Mouse (Mus musculus): ENCODE results near the gene Astn2. TPM values are rescaled to one million over a fixed set of nuclear protein-coding genes. Genes with fewer than 3 reads are reported as not detected.

The Astn2 gene
- total and polyA plus RNA-seq, 3 experiments = not detected

- Histone ChIP-seq H3K4me1 (ENCODE audit: control insufficient read depth in 1 of 2, insufficient read depth in 2 of 2, low read length in 2 of 2) (no peaks in the 10 kb centered on the region), H3K9me3 (replicated peaks; ENCODE audit: insufficient read depth, low read length) (no peaks in the 10 kb centered on the region), H3K27ac (ENCODE audit: control insufficient read depth, low read depth, low read length) (no peak overlapping the region), H3K9ac (ENCODE audit: control insufficient read depth, low read depth, low read length, poor library complexity, severe bottlenecking) (no peak overlapping the region), H3K36me3 (ENCODE audit: control insufficient read depth in 1 of 2, insufficient read depth in 2 of 2, low read length in 2 of 2) (no peaks in the 10 kb centered on the region), H3K4me3 (ENCODE audit: control insufficient read depth in 1 of 2, insufficient read depth in 1 of 2, low read depth in 2 of 2, low read length in 2 of 2) (no peak overlapping the region), H3K79me2 (ENCODE audit: control insufficient read depth, insufficient read depth, low read length, poor library complexity) (no peaks in the 10 kb centered on the region), H3K27me3 (ENCODE audit: control insufficient read depth in 1 of 2, insufficient read depth in 2 of 2, low read length in 2 of 2) (no peaks in the 10 kb centered on the region)
- no peak for DNase-seq (ENCODE audit: low read depth, low spot score)
- TF ChIP-seq CTCF (IDR thresholded peaks at IDR 0.05 in 2 of 3, conservative IDR thresholded peaks at IDR 0.05 in 1 of 3; ENCODE audit: control insufficient read depth in 1 of 3, insufficient read depth in 1 of 3, low read depth in 2 of 3, low read length in 3 of 3, poor library complexity in 1 of 3, severe bottlenecking in 1 of 3) = no peak
- TF ChIP-seq EP300 (IDR thresholded peaks at IDR 0.05; ENCODE audit: low read depth in 1 of 2, low read length in 2 of 2) = no peak
- TF ChIP-seq ETS1 (IDR thresholded peaks at IDR 0.05; ENCODE audit: low read depth, low read length) = no peak
- TF ChIP-seq KAT2A (conservative IDR thresholded peaks at IDR 0.05; ENCODE audit: low read depth, low read length) = no peak
- no peak for TF ChIP-seq BHLHE40 (IDR thresholded peaks at IDR 0.05; ENCODE audit: borderline replicate concordance, low read depth, low read length)
- TF ChIP-seq POLR2AphosphoS2 (IDR thresholded peaks at IDR 0.05; ENCODE audit: low read length) = no peak
- no peak for TF ChIP-seq UBTF (IDR thresholded peaks at IDR 0.05; ENCODE audit: borderline replicate concordance, insufficient read depth, low read depth, low read length)
- TF ChIP-seq ZC3H11A (IDR thresholded peaks at IDR 0.05; ENCODE audit: low read depth, low read length) = no peak
- TF ChIP-seq HCFC1 (IDR thresholded peaks at IDR 0.05; ENCODE audit: low read depth, low read length) = no peak
- TF ChIP-seq MYB (IDR thresholded peaks at IDR 0.05; ENCODE audit: low read depth, low read length) = no peak
Observed at GRCm38 (mm10) chr4:65843191-65843590, 561.2 kb downstream of the Astn2 start.

- Histone ChIP-seq H3K79me2 (ENCODE audit: control insufficient read depth, insufficient read depth, low read length, poor library complexity) (no peaks in the 10 kb centered on the region), H3K4me3 (ENCODE audit: control insufficient read depth in 1 of 2, insufficient read depth in 1 of 2, low read depth in 2 of 2, low read length in 2 of 2) (no peak overlapping the region), H3K9ac (ENCODE audit: control insufficient read depth, low read depth, low read length, poor library complexity, severe bottlenecking) (no peak overlapping the region), H3K36me3 (ENCODE audit: control insufficient read depth in 1 of 2, insufficient read depth in 2 of 2, low read length in 2 of 2) (no peaks in the 10 kb centered on the region), H3K27me3 (ENCODE audit: control insufficient read depth in 1 of 2, insufficient read depth in 2 of 2, low read length in 2 of 2) (no peaks in the 10 kb centered on the region), H3K27ac (ENCODE audit: control insufficient read depth, low read depth, low read length) (no peak overlapping the region), H3K4me1 (ENCODE audit: control insufficient read depth in 1 of 2, insufficient read depth in 2 of 2, low read length in 2 of 2) (no peaks in the 10 kb centered on the region), H3K9me3 (replicated peaks; ENCODE audit: insufficient read depth, low read length) (no peaks in the 10 kb centered on the region)
- TF ChIP-seq RCOR1 (IDR thresholded peaks at IDR 0.05; ENCODE audit: low read depth, low read length) (no peak), MYB (IDR thresholded peaks at IDR 0.05; ENCODE audit: low read depth, low read length) (no peak), RAD21 (IDR thresholded peaks at IDR 0.05; ENCODE audit: low read depth, low read length) (no peak), TAL1 (IDR thresholded peaks at IDR 0.05; ENCODE audit: low read length) (no peak), GABPA (IDR thresholded peaks at IDR 0.05; ENCODE audit: low read depth, low read length) (no peak)
- DNase-seq (ENCODE audit: low read depth, low spot score) = no peak
Observed at GRCm38 (mm10) chr4:65839550-65840000, 564.8 kb downstream of the Astn2 start.

- H3K4me3 ChIP-seq (ENCODE audit: control insufficient read depth in 1 of 2, insufficient read depth in 1 of 2, low read depth in 2 of 2, low read length in 2 of 2) = no peak overlapping the region
- no peaks in the 10 kb centered on the region for H3K36me3 ChIP-seq (ENCODE audit: control insufficient read depth in 1 of 2, insufficient read depth in 2 of 2, low read length in 2 of 2)
- no peak for TF ChIP-seq POLR2AphosphoS2 (IDR thresholded peaks at IDR 0.05; ENCODE audit: low read length)
- no peak for TF ChIP-seq RCOR1 (IDR thresholded peaks at IDR 0.05; ENCODE audit: low read depth, low read length)
- TF ChIP-seq TCF12 (IDR thresholded peaks at IDR 0.05; ENCODE audit: low read depth, low read length) = no peak
- TF ChIP-seq USF1 (IDR thresholded peaks at IDR 0.05; ENCODE audit: low read depth, low read length) = no peak
- TF ChIP-seq GABPA (IDR thresholded peaks at IDR 0.05; ENCODE audit: low read depth, low read length) = no peak
- TF ChIP-seq SIN3A (IDR thresholded peaks at IDR 0.05; ENCODE audit: low read length) = no peak
- TF ChIP-seq ZKSCAN1 (IDR thresholded peaks at IDR 0.05; ENCODE audit: low read depth, low read length) = no peak
- TF ChIP-seq EP300 (IDR thresholded peaks at IDR 0.05; ENCODE audit: low read depth in 1 of 2, low read length in 2 of 2) = no peak
- no peak for TF ChIP-seq BHLHE40 (IDR thresholded peaks at IDR 0.05; ENCODE audit: borderline replicate concordance, low read depth, low read length)
- H3K4me1 ChIP-seq (ENCODE audit: control insufficient read depth in 1 of 2, insufficient read depth in 2 of 2, low read length in 2 of 2) = no peaks in the 10 kb centered on the region
- H3K27me3 ChIP-seq (ENCODE audit: control insufficient read depth in 1 of 2, insufficient read depth in 2 of 2, low read length in 2 of 2) = no peaks in the 10 kb centered on the region
- H3K9ac ChIP-seq (ENCODE audit: control insufficient read depth, low read depth, low read length, poor library complexity, severe bottlenecking) = no peak overlapping the region
- no peak for DNase-seq (ENCODE audit: low read depth, low spot score)
- H3K9me3 ChIP-seq (replicated peaks; ENCODE audit: insufficient read depth, low read length) = no peaks in the 10 kb centered on the region
- H3K27ac ChIP-seq (ENCODE audit: control insufficient read depth, low read depth, low read length) = no peak overlapping the region
- H3K79me2 ChIP-seq (ENCODE audit: control insufficient read depth, insufficient read depth, low read length, poor library complexity) = no peaks in the 10 kb centered on the region
Observed at GRCm38 (mm10) chr4:65838781-65839180, 565.6 kb downstream of the Astn2 start.

Measured in MEL (cell line).